Mouse (Mus musculus): ENCODE measurements at regions not wholly inside any gene's neighbourhood (a gene's known extent, or its start where the extent isn't known, plus 50 kb on each side); places are given as distances from the start of the nearest gene placed in this dataset.

DNA sequence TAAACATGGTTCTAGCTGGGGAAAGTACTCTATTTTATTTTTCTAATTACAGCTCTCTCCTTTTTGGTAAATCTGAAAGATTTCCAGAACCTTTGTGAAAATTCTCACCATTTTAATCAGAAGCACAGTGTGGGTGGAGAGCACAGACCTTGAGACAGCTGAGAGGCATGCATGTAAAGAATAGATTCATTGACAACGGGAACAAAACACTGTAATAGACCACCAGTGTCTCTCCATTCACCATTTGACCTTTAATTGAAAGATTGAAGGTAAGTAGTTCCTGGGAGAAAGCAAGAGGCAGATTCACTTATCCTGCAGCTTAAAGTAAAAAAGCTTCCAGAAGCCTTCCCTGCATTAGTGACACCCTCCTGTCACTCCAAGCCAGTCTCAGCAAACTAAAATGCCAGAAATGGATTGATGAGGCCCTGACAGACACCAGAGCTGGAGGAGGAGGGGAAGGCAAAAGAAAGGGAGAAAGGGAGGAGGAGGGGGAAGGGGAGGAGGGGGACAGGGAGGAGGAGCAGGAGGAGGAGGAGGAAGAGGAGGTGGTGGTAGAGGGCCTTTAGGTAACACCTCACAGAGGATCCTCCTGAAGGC is 256.1 kb upstream of the Sema6d start:
- Histone ChIP-seq H3K9ac (replicated peaks; ENCODE audit: low read depth, low read length) (no peak overlapping the region), H3K4me1 (ENCODE audit: control insufficient read depth, insufficient read depth) (no peaks in the 10 kb centered on the region), H3K36me3 (replicated peaks; ENCODE audit: control insufficient read depth, insufficient read depth, low read length) (no peaks in the 10 kb centered on the region), H3K27ac (ENCODE audit: low read depth) (no peak overlapping the region), H3K4me2 (ENCODE audit: low read depth, low read length) (no peak overlapping the region), H3K9me3 (replicated peaks; ENCODE audit: control insufficient read depth, low read length) (no peaks in the 10 kb centered on the region), H3K27me3 (ENCODE audit: control insufficient read depth, insufficient read depth, low read length) (no peaks in the 10 kb centered on the region), H3K4me3 (ENCODE audit: low read depth, low read length) (no peak overlapping the region)
- ATAC-seq (ENCODE audit: insufficient read depth, low read depth), result no peak
- no peak for DNase-seq (ENCODE audit: low spot score)
- 39% methylated on average over 1 of the region's 1 CpGs for WGBS
- TF ChIP-seq EP300 (IDR thresholded peaks at IDR 0.05; ENCODE audit: low read depth), result no peak
- no peak for TF ChIP-seq CTCF (IDR thresholded peaks at IDR 0.05; ENCODE audit: low read depth)

Measured in heart, postnatal 0 days (tissue).